Mouse (Mus musculus): Measurements from ENCODE around the gene Zbtb8a. TPM values are rescaled to one million over a fixed set of nuclear protein-coding genes. Genes with fewer than 3 reads are reported as not detected.

Zbtb8a gene
- total and polyA plus RNA-seq, 3 experiments, result 0.89 to 1.6 TPM; not detected in 1

GRCm38 (mm10) chr4:129320876-129321275 lies 57.0 kb downstream of the Zbtb8a start:
- no peaks in the 10 kb centered on the region for H3K4me1 ChIP-seq (ENCODE audit: control insufficient read depth in 1 of 2, insufficient read depth in 2 of 2, low read length in 2 of 2)
- peaks cover 2 to 34% of the 10 kb centered on the region in 2 experiments for H3K36me3 ChIP-seq (ENCODE audit: control insufficient read depth in 1 of 2, insufficient read depth in 2 of 2, low read length in 2 of 2)
- H3K4me3 ChIP-seq (ENCODE audit: control insufficient read depth in 1 of 2, insufficient read depth in 1 of 2, low read depth in 2 of 2, low read length in 2 of 2), result no peak overlapping the region
- no peaks in the 10 kb centered on the region for H3K27me3 ChIP-seq (ENCODE audit: control insufficient read depth in 1 of 2, insufficient read depth in 2 of 2, low read length in 2 of 2)
- H3K9ac ChIP-seq (ENCODE audit: control insufficient read depth, low read depth, low read length, poor library complexity, severe bottlenecking), result no peak overlapping the region
- H3K79me2 ChIP-seq (ENCODE audit: control insufficient read depth, insufficient read depth, low read length, poor library complexity), result peaks cover 10% of the 10 kb centered on the region
- TF ChIP-seq HCFC1 (IDR thresholded peaks at IDR 0.05; ENCODE audit: low read depth, low read length) (no peak), POLR2A (IDR thresholded peaks at IDR 0.05; ENCODE audit: control insufficient read depth in 1 of 2, insufficient read depth in 1 of 2, low read depth in 1 of 2, low read length in 2 of 2, poor library complexity in 1 of 2) (no peak), UBTF (IDR thresholded peaks at IDR 0.05; ENCODE audit: borderline replicate concordance, insufficient read depth, low read depth, low read length) (no peak), ETS1 (IDR thresholded peaks at IDR 0.05; ENCODE audit: low read depth, low read length) (no peak), POLR2AphosphoS5 (IDR thresholded peaks at IDR 0.05; ENCODE audit: borderline replicate concordance, low read depth, low read length) (no peak), RAD21 (IDR thresholded peaks at IDR 0.05; ENCODE audit: low read depth, low read length) (no peak), TAL1 (IDR thresholded peaks at IDR 0.05; ENCODE audit: low read length) (no peak), POLR2AphosphoS2 (IDR thresholded peaks at IDR 0.05; ENCODE audit: low read length) (no peak), ZC3H11A (IDR thresholded peaks at IDR 0.05; ENCODE audit: low read depth, low read length) (no peak), TBP (IDR thresholded peaks at IDR 0.05; ENCODE audit: low read depth, low read length) (no peak), USF2 (IDR thresholded peaks at IDR 0.05; ENCODE audit: borderline replicate concordance in 1 of 2, insufficient read depth in 1 of 2, low read depth in 1 of 2, low read length in 2 of 2) (no peak)
- no peak for DNase-seq (ENCODE audit: low read depth, low spot score)
- no peaks in the 10 kb centered on the region for H3K9me3 ChIP-seq (replicated peaks; ENCODE audit: insufficient read depth, low read length)
- no peak overlapping the region for H3K27ac ChIP-seq (ENCODE audit: control insufficient read depth, low read depth, low read length)

GRCm38 (mm10) chr4:129313886-129314285 lies 64.0 kb downstream of the Zbtb8a start:
- Histone ChIP-seq H3K27ac (ENCODE audit: control insufficient read depth, low read depth, low read length) (no peak overlapping the region), H3K4me3 (ENCODE audit: control insufficient read depth in 1 of 2, insufficient read depth in 1 of 2, low read depth in 2 of 2, low read length in 2 of 2) (no peak overlapping the region), H3K4me1 (ENCODE audit: control insufficient read depth in 1 of 2, insufficient read depth in 2 of 2, low read length in 2 of 2) (no peaks in the 10 kb centered on the region), H3K79me2 (ENCODE audit: control insufficient read depth, insufficient read depth, low read length, poor library complexity) (no peaks in the 10 kb centered on the region), H3K9ac (ENCODE audit: control insufficient read depth, low read depth, low read length, poor library complexity, severe bottlenecking) (no peak overlapping the region), H3K36me3 (ENCODE audit: control insufficient read depth in 1 of 2, insufficient read depth in 2 of 2, low read length in 2 of 2) (peaks cover 0 to 63% of the 10 kb centered on the region in 2 experiments; a peak in 2 of 4 replicates), H3K9me3 (replicated peaks; ENCODE audit: insufficient read depth, low read length) (no peaks in the 10 kb centered on the region), H3K27me3 (ENCODE audit: control insufficient read depth in 1 of 2, insufficient read depth in 2 of 2, low read length in 2 of 2) (no peaks in the 10 kb centered on the region)
- no peak for TF ChIP-seq TAL1 (IDR thresholded peaks at IDR 0.05; ENCODE audit: low read length)
- TF ChIP-seq NRF1 (IDR thresholded peaks at IDR 0.05; ENCODE audit: insufficient read depth, low read depth, low read length, poor library complexity, severe bottlenecking), result no peak
- no peak for TF ChIP-seq POLR2A (IDR thresholded peaks at IDR 0.05; ENCODE audit: control insufficient read depth in 1 of 2, insufficient read depth in 1 of 2, low read depth in 1 of 2, low read length in 2 of 2, poor library complexity in 1 of 2)
- TF ChIP-seq EP300 (IDR thresholded peaks at IDR 0.05; ENCODE audit: low read depth in 1 of 2, low read length in 2 of 2), result no peak
- no peak for TF ChIP-seq E2F4 (IDR thresholded peaks at IDR 0.05; ENCODE audit: borderline replicate concordance, low read depth, low read length)
- TF ChIP-seq CHD1 (IDR thresholded peaks at IDR 0.05; ENCODE audit: low read depth, low read length), result no peak
- DNase-seq (ENCODE audit: low read depth, low spot score), result no peak

Data from MEL (cell line).